Mouse (Mus musculus) adrenal gland, postnatal 14 days (tissue): ENCODE data around the gene DXBay18. TPM values are rescaled to one million over a fixed set of nuclear protein-coding genes. Genes with fewer than 3 reads are reported as not detected.
"Not testable (repeated sequence)": the region's sequence is repeated elsewhere in the genome, so short reads cannot be mapped to it uniquely, and the experiment has no call there.

ENCODE experiments used
- DNase-seq: peaks from one replicate; pipeline ENCODE4 v3.0.0; 2021; ENCODE audit warnings: mixed read lengths
- long read RNA-seq, 2 experiments: library from polyadenylated mRNA; stranded (forward); transcript quantifications; one replicate each; pipeline ENCODE4 v2.0.0; 2021
- total RNA-seq: library from RNA; stranded (reverse); gene quantifications from 2 replicates; pipeline ENCODE4 v1.2.3, GENCODE M21; 2021

Gene DXBay18
- total RNA-seq = 0.22 TPM in 1 of 2 replicates, not detected in the other
- long read RNA-seq, experiment 1 = 0 reads
- long read RNA-seq, experiment 2 = 0 reads

DNA sequence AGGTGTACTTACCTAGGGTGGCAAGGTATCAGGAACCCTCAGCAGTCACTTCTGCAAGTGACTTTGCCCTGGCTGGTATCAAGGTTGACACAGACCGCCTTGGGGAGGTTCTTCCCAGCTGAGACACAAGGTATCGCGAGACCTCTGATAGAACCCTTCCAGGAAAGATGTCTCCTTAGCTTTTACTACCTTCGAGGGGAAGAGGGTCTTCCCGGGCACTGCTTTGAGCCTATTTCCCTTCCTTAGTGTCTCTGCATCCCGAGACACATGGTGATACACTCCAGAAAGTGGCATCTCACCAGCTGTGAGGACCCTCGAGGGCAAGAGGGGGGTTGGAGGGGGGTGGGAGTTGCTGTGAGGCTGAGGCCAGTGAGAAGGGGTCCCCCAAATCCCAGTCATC, at the start of gene DXBay18:
DXBay18 (minus strand) TSS at position 101 of the 400 bp plus-strand sequence.
- DNase-seq = not testable (repeated sequence)

DNA sequence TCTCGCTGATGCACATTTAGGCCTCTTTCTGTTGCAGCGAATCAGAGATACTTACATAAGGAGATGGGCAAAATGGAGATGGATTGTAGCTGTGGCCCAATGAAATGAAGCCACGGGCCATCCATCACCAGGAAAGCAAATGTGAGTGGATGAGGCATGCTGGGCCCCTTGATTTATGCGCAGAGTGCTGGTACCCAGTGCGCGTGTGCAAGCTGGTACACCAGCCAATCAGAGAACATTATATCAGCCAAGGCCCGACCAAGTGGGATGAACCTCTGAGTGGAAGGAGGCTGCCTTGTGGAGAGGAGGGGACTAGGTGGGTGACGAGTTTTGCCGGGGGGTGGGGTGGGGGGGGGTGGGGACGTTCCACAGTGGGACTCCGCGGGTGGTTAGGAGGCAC, 42.7 kb upstream of the DXBay18 start, which contains the start of gene Xlr3b:
Xlr3b (plus strand) TSS at position 274 of the 400 bp plus-strand sequence.
- peak; percentile 8 for DNase-seq

DNA sequence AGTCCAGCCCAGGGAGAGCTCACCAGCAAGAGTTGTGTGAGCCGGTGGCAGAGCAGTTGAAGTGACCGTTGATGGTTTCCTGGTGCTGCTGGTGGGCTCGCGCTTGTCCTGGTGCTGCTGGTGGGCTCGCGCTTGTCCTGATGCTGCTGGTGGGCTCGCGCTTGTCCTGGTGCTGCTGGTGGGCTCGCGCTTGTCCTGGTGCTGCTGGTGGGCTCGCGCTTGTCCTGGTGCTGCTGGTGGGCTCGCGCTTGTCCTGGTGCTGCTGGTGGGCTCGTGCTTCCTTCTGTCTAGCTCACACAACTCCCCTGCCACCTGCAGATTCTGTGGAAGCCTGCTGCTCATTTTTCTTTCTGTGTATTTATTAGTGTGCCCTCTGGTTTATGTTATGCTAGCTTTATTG, 27.6 kb upstream of the DXBay18 start, which contains the start of gene Spin2d:
Spin2d (minus strand) TSS at position 101 of the 400 bp plus-strand sequence.
- not testable (repeated sequence) for DNase-seq

DNA sequence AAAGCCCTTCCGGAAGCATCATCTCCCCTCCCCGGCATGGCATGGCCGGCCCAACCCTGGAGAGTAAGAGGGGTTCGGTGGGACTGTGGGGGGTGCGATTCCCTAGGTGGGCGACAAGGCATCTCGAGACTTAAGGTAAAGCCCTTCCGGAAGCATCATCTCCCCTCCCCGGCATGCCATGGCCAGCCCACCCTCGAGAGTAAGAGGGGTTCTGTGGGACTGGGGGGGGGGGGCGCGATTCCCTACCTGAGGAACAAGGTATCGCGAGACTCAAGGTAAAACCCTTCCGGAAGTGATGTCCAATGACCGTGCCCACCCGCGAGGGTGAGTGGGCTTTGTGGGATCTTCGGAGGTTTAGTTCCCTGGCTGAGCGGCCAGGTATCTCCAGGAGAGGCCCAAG, 754 bp downstream of the DXBay18 start, which contains the start of gene Xlr5b:
Xlr5b (plus strand) TSS at position 301 of the 400 bp plus-strand sequence.
- not testable (repeated sequence) for DNase-seq

DNA sequence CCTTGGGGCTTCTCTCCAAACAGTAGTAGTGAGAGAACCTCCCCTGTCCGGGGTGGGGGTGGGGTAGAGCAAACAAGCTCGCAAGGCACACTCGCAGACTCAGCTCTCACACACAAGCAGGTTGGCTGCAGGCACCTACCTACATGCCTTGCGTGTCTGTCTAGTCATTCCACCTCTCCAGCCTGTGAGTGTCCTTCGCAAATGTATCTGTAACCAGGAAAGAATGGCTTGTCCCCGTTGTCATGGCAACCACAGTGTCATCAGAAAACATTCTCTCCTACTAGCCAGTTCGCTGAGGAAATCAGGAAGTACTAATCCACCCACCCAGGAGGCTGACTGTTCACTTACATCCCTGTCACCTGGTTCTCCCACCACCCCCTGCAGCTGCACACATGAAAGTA, 6.0 kb downstream of the DXBay18 start:
- not testable (repeated sequence) for DNase-seq

DNA sequence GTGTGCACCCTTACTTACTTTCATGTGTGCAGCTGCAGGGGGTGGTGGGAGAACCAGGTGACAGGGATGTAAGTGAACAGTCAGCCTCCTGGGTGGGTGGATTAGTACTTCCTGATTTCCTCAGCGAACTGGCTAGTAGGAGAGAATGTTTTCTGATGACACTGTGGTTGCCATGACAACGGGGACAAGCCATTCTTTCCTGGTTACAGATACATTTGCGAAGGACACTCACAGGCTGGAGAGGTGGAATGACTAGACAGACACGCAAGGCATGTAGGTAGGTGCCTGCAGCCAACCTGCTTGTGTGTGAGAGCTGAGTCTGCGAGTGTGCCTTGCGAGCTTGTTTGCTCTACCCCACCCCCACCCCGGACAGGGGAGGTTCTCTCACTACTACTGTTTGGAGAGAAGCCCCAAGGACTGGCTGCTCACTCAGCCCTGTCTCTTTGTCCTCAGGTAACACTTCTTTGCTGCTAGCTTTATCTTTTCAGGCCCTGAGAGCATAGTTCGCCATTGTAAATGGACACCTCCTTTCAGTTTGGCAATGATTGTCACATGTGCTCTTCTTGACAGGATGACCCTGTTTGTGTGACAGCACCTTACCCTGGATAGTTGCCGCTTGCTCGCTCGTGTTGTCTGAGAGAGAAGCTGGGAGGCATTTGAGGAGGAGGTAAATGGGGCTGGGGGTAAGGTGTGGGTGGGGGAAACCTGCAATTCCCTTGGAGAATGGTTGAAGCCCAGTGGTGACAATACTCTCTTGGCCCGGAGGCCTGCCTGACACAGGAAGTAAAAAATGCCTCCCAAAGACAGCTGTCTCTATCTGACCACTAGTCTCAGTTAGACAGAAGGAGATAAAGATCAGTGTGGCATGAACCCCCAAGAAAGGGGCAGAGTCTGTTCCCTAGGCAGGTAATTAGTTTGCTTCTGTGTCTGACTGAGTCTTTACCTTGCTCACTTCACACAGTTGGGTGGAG, 26.1 kb downstream of the DXBay18 start:
- DNase-seq = not testable (repeated sequence)

DNA sequence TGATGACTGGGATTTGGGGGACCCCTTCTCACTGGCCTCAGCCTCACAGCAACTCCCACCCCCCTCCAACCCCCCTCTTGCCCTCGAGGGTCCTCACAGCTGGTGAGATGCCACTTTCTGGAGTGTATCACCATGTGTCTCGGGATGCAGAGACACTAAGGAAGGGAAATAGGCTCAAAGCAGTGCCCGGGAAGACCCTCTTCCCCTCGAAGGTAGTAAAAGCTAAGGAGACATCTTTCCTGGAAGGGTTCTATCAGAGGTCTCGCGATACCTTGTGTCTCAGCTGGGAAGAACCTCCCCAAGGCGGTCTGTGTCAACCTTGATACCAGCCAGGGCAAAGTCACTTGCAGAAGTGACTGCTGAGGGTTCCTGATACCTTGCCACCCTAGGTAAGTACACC, 32.5 kb downstream of the DXBay18 start, which contains the start of gene Gm14685:
Gm14685 (plus strand) TSS at position 301 of the 400 bp plus-strand sequence.
- DNase-seq = not testable (repeated sequence)

DNA sequence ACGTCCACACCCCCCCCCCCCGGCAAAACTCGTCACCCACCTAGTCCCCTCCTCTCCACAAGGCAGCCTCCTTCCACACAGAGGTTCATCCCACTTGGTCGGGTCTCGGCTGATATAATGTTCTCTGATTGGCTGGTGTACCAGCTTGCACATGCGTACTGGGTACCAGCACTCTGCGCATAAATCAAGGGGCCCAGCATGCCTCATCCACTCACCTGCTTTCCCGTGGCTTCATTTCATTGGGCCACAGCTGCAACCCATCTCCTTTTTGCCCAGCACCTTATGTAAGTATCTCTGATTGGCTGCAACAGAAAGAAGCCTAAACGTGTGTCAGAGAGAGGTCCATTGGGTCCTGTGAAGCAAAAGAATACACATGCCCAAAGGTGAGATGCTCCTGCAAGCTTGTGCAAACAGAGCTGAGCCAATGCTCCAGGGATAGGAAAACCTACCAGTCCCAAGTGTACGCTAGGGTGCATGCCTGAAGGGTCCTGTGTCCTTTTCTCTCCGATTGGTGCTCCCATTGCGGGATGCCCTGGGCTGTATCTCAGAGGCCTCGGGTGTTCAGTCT, 52.2 kb downstream of the DXBay18 start, which contains the start of gene Xlr3a:
Xlr3a (minus strand) TSS at position 155 of the 568 bp plus-strand sequence.
- DNase-seq = not testable (repeated sequence)

Other genes with a start within 250 kb of the DXBay18 start
- gene Cetn2, start 231.0 kb downstream of the DXBay18 start, total RNA-seq = 34.6 and 38.7 TPM in 2 replicates
- 21.4 and 29.1 TPM in 2 replicates for gene Nsdhl, start 230.9 kb downstream of the DXBay18 start, total RNA-seq
- gene Zfp185, start 162.1 kb downstream of the DXBay18 start, total RNA-seq = 2.6 and 4.7 TPM in 2 replicates
- gene Pnma5, start 112.3 kb downstream of the DXBay18 start, total RNA-seq = 0.15 and 0.38 TPM in 2 replicates
- 0.11 and 0.38 TPM in 2 replicates for gene Pnma3, start 84.7 kb downstream of the DXBay18 start, total RNA-seq
- 1.0 and 3.1 TPM in 2 replicates for gene Xlr4a, start 67.0 kb downstream of the DXBay18 start, total RNA-seq
- 1.0 and 2.9 TPM in 2 replicates for gene Xlr3a, start 52.4 kb downstream of the DXBay18 start, total RNA-seq
- gene Gm14685, start 32.4 kb downstream of the DXBay18 start, total RNA-seq = 0.49 and 0.82 TPM in 2 replicates
- not detected in 2 replicates for gene Xlr5b, start 654 bp downstream of the DXBay18 start, total RNA-seq
- not detected in 2 replicates for gene Spin2d, start 27.5 kb upstream of the DXBay18 start, total RNA-seq
- gene Xlr3b, start 42.8 kb upstream of the DXBay18 start, total RNA-seq = 8.9 and 10.4 TPM in 2 replicates
- gene Xlr4b, start 64.9 kb upstream of the DXBay18 start, total RNA-seq = 1.7 and 3.7 TPM in 2 replicates
- 7.6 and 8.4 TPM in 2 replicates for gene F8a, start 78.8 kb upstream of the DXBay18 start, total RNA-seq
- gene Xlr4c, start 93.7 kb upstream of the DXBay18 start, total RNA-seq = 0.85 and 1.2 TPM in 2 replicates
- gene Xlr3c, start 115.9 kb upstream of the DXBay18 start, total RNA-seq = not detected in 2 replicates
- gene Xlr5a, start 143.5 kb upstream of the DXBay18 start, total RNA-seq = 0.26 TPM in 1 of 2 replicates, not detected in the other
- 0.74 and 1.3 TPM in 2 replicates for gene Xlr5c, start 143.5 kb upstream of the DXBay18 start, total RNA-seq
- gene Gm45015, start 187.4 kb upstream of the DXBay18 start, total RNA-seq = not detected in 2 replicates
- 19.3 and 22.9 TPM in 2 replicates for gene Zfp275, start 193.2 kb upstream of the DXBay18 start, total RNA-seq
- gene Gm18336, start 249.3 kb upstream of the DXBay18 start, total RNA-seq = not detected in 2 replicates